Mouse (Mus musculus) neural tube, embryonic 12.5 days (tissue): ENCODE results near the gene Camk1g. TPM values are rescaled to one million over a fixed set of nuclear protein-coding genes. Genes with fewer than 3 reads are reported as not detected.

Experiments used
- ATAC-seq: fragments of 200-750 bp; cut with Nextera tagmentation; 2 replicates; pipeline ENCODE4 v1.8.0; 2017; ENCODE audit warnings: low read depth, mild to moderate bottlenecking, moderate TSS enrichment, moderate library complexity; ENCODE audit not compliant: low FRiP score
- H3K27ac ChIP-seq: fragments of 300-500 bp; sonication (generic); 2 replicates; pipeline ENCODE4 v1.5.1; 2016
- H3K27me3 ChIP-seq: fragments of 300-500 bp; sonication (generic); replicated peaks from 2 replicates; pipeline ENCODE4 v1.6.1; 2016; ENCODE audit warnings: mild to moderate bottlenecking
- H3K36me3 ChIP-seq: fragments of 300-500 bp; sonication (generic); 2 replicates; pipeline ENCODE4 v1.6.1; 2016; ENCODE audit warnings: mild to moderate bottlenecking
- H3K4me1 ChIP-seq: fragments of 300-500 bp; sonication (generic); 2 replicates; pipeline ENCODE4 v1.6.1; 2016
- H3K4me2 ChIP-seq: fragments of 300-500 bp; sonication (generic); replicated peaks from 2 replicates; pipeline ENCODE4 v1.6.1; 2016; ENCODE audit warnings: mild to moderate bottlenecking
- H3K4me3 ChIP-seq: fragments of 300-500 bp; sonication (generic); 2 replicates; pipeline ENCODE4 v1.5.1; 2016
- H3K9ac ChIP-seq: fragments of 300-500 bp; sonication (generic); 2 replicates; pipeline ENCODE4 v1.6.1; 2016; ENCODE audit warnings: mild to moderate bottlenecking
- H3K9me3 ChIP-seq: fragments of 300-500 bp; sonication (generic); 2 replicates; pipeline ENCODE4 v1.6.1; 2016; ENCODE audit warnings: mild to moderate bottlenecking
- WGBS: fragments of 180-500 bp; shearing (Covaris S2); methylation state at CpG from one replicate; pipeline ENCODE4 v1.1.7; 2016; 5-methylcytosine and 5-hydroxymethylcytosine counted together
- polyA plus RNA-seq: library from polyadenylated mRNA; unstranded; fragments of >200 nt; fragmentation: Nextera tagmentation; extraction: Ambion mirVana; gene quantifications from 2 replicates; pipeline ENCODE4 v1.2.1, GENCODE M21; 2016

Gene Camk1g
- polyA plus RNA-seq = 16.7 and 18.6 TPM in 2 replicates

- H3K4me1 ChIP-seq = peaks cover 27% of the 10 kb centered on the region
These were observed at the start of gene Camk1g for GRCm38 (mm10) chr1:193370096-193370495. Gene Camk1g, minus strand, starts transcription at chr1:193370298.

GRCm38 (mm10) chr1:193419168-193419567, 49.1 kb upstream of the Camk1g start:
- Histone ChIP-seq H3K4me1 (peaks cover 15% of the 10 kb centered on the region), H3K4me2 (no peak overlapping the region), H3K9me3 (no peaks in the 10 kb centered on the region), H3K9ac (no peak overlapping the region), H3K4me3 (no peak overlapping the region), H3K27me3 (no peaks in the 10 kb centered on the region), H3K36me3 (no peaks in the 10 kb centered on the region), H3K27ac (no peak overlapping the region; the same call in 1 of the 2 replicates)
- ATAC-seq = 0 out of 2 replicates have a peak, but pooled peaks have one; percentile 37
- WGBS = 5% methylated on average over 2 of the region's 2 CpGs

More at GRCm38 (mm10) chr1:193370096-193370495, at the start of gene Camk1g:
- H3K27me3 ChIP-seq = no peaks in the 10 kb centered on the region
- H3K4me3 ChIP-seq = peak within 1 kb of the TSS; percentile 40
- ATAC-seq = peak; percentile 74
- H3K9me3 ChIP-seq = no peaks in the 10 kb centered on the region
- WGBS = 5% methylated on average over 2 of the region's 2 CpGs
- no peaks in the 10 kb centered on the region for H3K36me3 ChIP-seq
- peak within 1 kb of the TSS; percentile 63 for H3K4me2 ChIP-seq
- H3K27ac ChIP-seq = no peak within 1 kb of the TSS
- H3K9ac ChIP-seq = peak within 1 kb of the TSS; percentile 50

DNA sequence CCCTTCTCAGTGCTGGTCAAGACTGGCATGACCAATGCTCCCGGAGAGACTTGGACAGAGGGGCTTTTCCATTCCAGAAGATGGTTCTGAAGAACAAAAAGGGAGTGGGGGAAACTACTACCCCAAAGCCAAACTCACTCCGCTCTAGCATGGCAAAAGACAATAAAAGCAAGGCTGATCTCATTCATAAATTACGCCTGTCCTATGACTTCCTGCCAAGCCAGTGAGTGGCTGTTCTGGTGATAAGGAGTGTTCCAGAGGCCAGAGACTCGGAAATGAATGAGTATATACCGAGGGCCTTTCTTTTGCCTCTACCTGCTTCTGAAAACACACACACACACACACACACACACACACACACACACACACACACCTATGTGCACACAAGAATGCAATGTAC, 48.6 kb upstream of the Camk1g start:
- Histone ChIP-seq H3K4me1 (peaks cover 13% of the 10 kb centered on the region), H3K36me3 (no peaks in the 10 kb centered on the region), H3K27ac (no peak overlapping the region; the same call in 1 of the 2 replicates), H3K27me3 (no peaks in the 10 kb centered on the region), H3K9me3 (no peaks in the 10 kb centered on the region), H3K4me2 (no peak overlapping the region), H3K4me3 (no peak overlapping the region), H3K9ac (no peak overlapping the region)
- 0 out of 2 replicates have a peak, but pooled peaks have one; percentile 28 for ATAC-seq
- 66% methylated on average over 5 of the region's 5 CpGs for WGBS

DNA sequence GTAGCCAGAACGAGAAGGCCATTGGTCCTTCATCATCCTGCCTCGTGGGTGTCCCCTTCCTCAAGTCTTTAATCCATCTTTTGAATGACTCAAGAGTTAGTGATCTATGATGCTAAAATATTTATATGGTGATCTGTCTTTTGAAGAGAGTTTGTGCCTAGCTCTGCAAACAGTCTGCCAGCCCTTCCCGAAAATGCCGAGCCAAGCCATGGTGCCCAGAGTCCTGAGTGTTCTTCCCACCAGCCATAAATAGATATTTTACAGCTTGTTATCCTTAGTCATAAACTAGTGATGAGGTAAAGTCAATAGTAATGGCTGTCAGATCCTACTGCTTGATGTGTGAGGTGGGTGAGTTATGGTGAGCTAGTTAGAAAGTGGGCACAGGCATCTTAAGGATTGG, 44.0 kb upstream of the Camk1g start:
- Histone ChIP-seq H3K9ac (no peak overlapping the region), H3K9me3 (no peaks in the 10 kb centered on the region), H3K4me2 (no peak overlapping the region), H3K4me1 (peaks cover 4% of the 10 kb centered on the region), H3K27ac (no peak overlapping the region), H3K36me3 (no peaks in the 10 kb centered on the region), H3K27me3 (no peaks in the 10 kb centered on the region), H3K4me3 (no peak overlapping the region)
- no peak for ATAC-seq
- WGBS = 85% methylated on average over 4 of the region's 4 CpGs

GRCm38 (mm10) chr1:193413368-193414000, 43.4 kb upstream of the Camk1g start:
- H3K9me3 ChIP-seq = no peaks in the 10 kb centered on the region
- no peak overlapping the region for H3K9ac ChIP-seq
- no peak overlapping the region for H3K27ac ChIP-seq
- H3K36me3 ChIP-seq = no peaks in the 10 kb centered on the region
- no peak overlapping the region for H3K4me2 ChIP-seq
- no peaks in the 10 kb centered on the region for H3K27me3 ChIP-seq
- ATAC-seq = no peak
- no peak overlapping the region for H3K4me3 ChIP-seq
- H3K4me1 ChIP-seq = no peaks in the 10 kb centered on the region; the same call in 1 of the 2 replicates
- WGBS = 88% methylated on average over 5 of the region's 5 CpGs

- 55% methylated on average over 6 of the region's 6 CpGs for WGBS
- no peaks in the 10 kb centered on the region for H3K9me3 ChIP-seq
- no peak overlapping the region for H3K4me3 ChIP-seq
- no peak for ATAC-seq
- H3K4me2 ChIP-seq = no peak overlapping the region
- H3K36me3 ChIP-seq = no peaks in the 10 kb centered on the region
- H3K27me3 ChIP-seq = no peaks in the 10 kb centered on the region
- H3K9ac ChIP-seq = no peak overlapping the region
- H3K4me1 ChIP-seq = 0 out of 2 replicates have a peak, but pooled peaks cover 4% of the 10 kb centered on the region
- H3K27ac ChIP-seq = no peak overlapping the region
These were observed 37.4 kb upstream of the Camk1g start for GRCm38 (mm10) chr1:193407487-193407886.

DNA sequence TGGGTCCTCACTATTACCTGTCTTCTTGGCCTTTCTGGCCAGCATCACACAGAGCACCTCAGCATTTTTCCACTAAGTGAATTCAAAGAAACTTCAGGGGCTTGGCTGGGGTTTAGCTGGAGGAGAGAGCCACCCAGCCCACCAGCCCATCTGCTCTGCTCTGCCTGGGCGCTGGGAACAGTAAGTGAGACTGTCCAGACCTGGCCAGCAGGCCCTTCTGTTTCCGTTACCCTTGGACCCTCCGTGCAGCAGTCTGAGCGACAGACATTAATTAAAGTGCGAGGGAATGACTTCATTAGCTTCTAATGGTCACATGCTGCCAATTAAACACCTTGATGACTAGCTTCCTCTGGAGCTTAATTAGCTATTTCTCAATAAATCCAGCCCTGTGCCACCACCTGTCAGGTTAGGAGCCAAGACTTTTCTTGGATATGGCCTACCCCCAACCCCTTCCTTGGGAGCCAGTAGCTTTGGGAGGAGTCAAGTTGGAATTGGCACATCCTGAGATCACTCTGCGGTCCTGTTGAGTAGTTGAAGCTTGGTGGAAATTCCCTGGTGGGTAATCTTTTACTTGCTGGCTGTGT, 36.1 kb upstream of the Camk1g start:
- 0 out of 2 replicates have a peak, but pooled peaks cover 4% of the 10 kb centered on the region for H3K4me1 ChIP-seq
- WGBS = 73% methylated on average over 6 of the region's 6 CpGs
- H3K9me3 ChIP-seq = no peaks in the 10 kb centered on the region
- ATAC-seq = no peak
- no peak overlapping the region for H3K9ac ChIP-seq
- no peaks in the 10 kb centered on the region for H3K36me3 ChIP-seq
- no peak overlapping the region for H3K4me2 ChIP-seq
- H3K27me3 ChIP-seq = no peaks in the 10 kb centered on the region
- no peak overlapping the region for H3K27ac ChIP-seq
- no peak overlapping the region for H3K4me3 ChIP-seq

DNA sequence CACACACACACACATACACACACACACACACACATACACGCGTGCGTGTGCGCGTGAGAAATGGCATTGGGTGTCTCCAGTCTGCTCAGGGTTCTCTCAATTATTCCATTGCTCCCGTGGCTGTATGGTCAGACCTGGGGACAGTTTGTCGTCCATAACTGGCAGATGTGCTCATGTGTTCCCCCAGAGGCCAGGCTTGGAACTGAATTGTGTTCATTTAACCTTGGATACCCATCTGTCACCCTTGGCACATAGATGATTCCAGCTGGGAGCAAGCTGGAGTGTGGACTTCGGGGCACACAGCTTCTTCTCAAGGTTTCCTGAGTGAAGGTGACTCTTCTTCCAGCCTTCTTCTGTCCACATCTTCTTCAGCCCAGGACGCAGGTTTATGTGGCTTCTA, 31.6 kb upstream of the Camk1g start:
- H3K9ac ChIP-seq = no peak overlapping the region
- H3K4me2 ChIP-seq = no peak overlapping the region
- WGBS = 80% methylated on average over 9 of the region's 9 CpGs
- no peak for ATAC-seq
- no peaks in the 10 kb centered on the region for H3K4me1 ChIP-seq
- H3K36me3 ChIP-seq = no peaks in the 10 kb centered on the region
- H3K4me3 ChIP-seq = no peak overlapping the region
- H3K27me3 ChIP-seq = no peaks in the 10 kb centered on the region
- H3K9me3 ChIP-seq = no peaks in the 10 kb centered on the region
- H3K27ac ChIP-seq = no peak overlapping the region

GRCm38 (mm10) chr1:193400348-193400747, 30.2 kb upstream of the Camk1g start:
- no peaks in the 10 kb centered on the region for H3K27me3 ChIP-seq
- no peak overlapping the region for H3K4me2 ChIP-seq

GRCm38 (mm10) chr1:193398728-193399437, 28.8 kb upstream of the Camk1g start:
- H3K36me3 ChIP-seq = no peaks in the 10 kb centered on the region
- no peaks in the 10 kb centered on the region for H3K4me1 ChIP-seq
- 58% methylated on average over 2 of the region's 2 CpGs for WGBS
- no peaks in the 10 kb centered on the region for H3K27me3 ChIP-seq
- no peak for ATAC-seq
- H3K9ac ChIP-seq = no peak overlapping the region
- H3K27ac ChIP-seq = no peak overlapping the region
- no peaks in the 10 kb centered on the region for H3K9me3 ChIP-seq
- no peak overlapping the region for H3K4me2 ChIP-seq
- H3K4me3 ChIP-seq = no peak overlapping the region

More at GRCm38 (mm10) chr1:193400348-193400747, 30.2 kb upstream of the Camk1g start:
- Histone ChIP-seq H3K36me3 (no peaks in the 10 kb centered on the region), H3K4me1 (no peaks in the 10 kb centered on the region), H3K9me3 (no peaks in the 10 kb centered on the region), H3K9ac (no peak overlapping the region), H3K27ac (no peak overlapping the region), H3K4me3 (no peak overlapping the region)
- ATAC-seq = no peak
- WGBS = 97% methylated on average over 1 of the region's 1 CpGs

- no peaks in the 10 kb centered on the region for H3K9me3 ChIP-seq
- H3K27ac ChIP-seq = no peak overlapping the region
These were observed 27.0 kb upstream of the Camk1g start for GRCm38 (mm10) chr1:193397109-193397508.

DNA sequence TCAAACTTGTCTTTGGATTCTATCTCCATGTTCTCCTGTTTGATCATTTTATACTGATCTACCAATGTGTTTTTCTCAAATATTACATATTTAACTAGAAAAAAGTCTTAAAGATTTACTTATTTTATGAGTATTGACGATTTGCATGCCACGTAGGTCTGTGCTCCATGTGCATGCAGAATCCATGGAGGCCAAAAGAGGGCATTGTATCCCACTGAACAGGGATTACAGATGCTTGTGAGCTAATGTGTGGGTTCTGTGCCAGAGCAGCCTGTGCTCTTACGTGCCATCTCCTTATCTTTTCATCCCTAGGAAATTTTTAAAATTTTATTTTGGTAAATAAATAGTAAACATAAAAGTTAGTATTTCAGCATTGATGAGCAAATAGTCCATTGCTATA, 22.2 kb upstream of the Camk1g start:
- no peaks in the 10 kb centered on the region for H3K9me3 ChIP-seq
- no peak overlapping the region for H3K4me2 ChIP-seq
- no peaks in the 10 kb centered on the region for H3K36me3 ChIP-seq
- H3K4me3 ChIP-seq = no peak overlapping the region
- H3K9ac ChIP-seq = no peak overlapping the region
- H3K4me1 ChIP-seq = peaks cover 18% of the 10 kb centered on the region
- no peaks in the 10 kb centered on the region for H3K27me3 ChIP-seq
- 83% methylated on average over 3 of the region's 3 CpGs for WGBS
- H3K27ac ChIP-seq = no peak overlapping the region
- ATAC-seq = no peak

More at GRCm38 (mm10) chr1:193397109-193397508, 27.0 kb upstream of the Camk1g start:
- no peak for ATAC-seq
- H3K36me3 ChIP-seq = no peaks in the 10 kb centered on the region
- H3K4me2 ChIP-seq = no peak overlapping the region
- H3K9ac ChIP-seq = no peak overlapping the region
- H3K27me3 ChIP-seq = no peaks in the 10 kb centered on the region
- H3K4me1 ChIP-seq = no peaks in the 10 kb centered on the region
- H3K4me3 ChIP-seq = no peak overlapping the region
